Mouse (Mus musculus): ENCODE data around the gene Col24a1. TPM values are rescaled to one million over a fixed set of nuclear protein-coding genes. Genes with fewer than 3 reads are reported as not detected.

Gene Col24a1
- total and polyA plus RNA-seq, 3 experiments, result 0.02 to 0.07 TPM; not detected in 1

- no peak for DNase-seq
Measured at GRCm38 (mm10) chr3:145457039-145457438, 164.8 kb downstream of the Col24a1 start.

DNA sequence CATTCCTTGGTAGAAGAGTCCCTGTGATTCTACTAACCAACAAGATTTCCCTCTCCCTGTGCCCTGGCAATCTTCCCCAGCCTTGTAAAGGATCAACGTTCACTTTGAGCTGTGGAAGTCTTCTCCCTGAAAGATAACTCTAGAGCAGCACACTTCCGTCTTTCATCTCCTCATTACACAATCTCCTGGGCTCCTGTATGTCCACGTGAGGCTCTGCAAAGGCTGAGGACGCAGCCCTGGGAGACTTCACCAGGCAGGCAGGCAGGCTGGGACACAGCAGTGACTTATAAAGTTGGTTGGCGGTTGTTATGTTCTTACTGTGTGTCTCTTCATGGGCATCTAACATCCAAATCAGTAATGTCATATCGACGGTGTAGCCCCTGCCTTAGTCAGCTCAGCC is 170.1 kb downstream of the Col24a1 start:
- no peak for DNase-seq

- no peak for DNase-seq
Measured at GRCm38 (mm10) chr3:145463731-145464130, 171.5 kb downstream of the Col24a1 start.

- DNase-seq, result no peak
Measured at GRCm38 (mm10) chr3:145471094-145471493, 178.8 kb downstream of the Col24a1 start.

GRCm38 (mm10) chr3:145474163-145474562 is 181.9 kb downstream of the Col24a1 start:
- no peak for DNase-seq

DNA sequence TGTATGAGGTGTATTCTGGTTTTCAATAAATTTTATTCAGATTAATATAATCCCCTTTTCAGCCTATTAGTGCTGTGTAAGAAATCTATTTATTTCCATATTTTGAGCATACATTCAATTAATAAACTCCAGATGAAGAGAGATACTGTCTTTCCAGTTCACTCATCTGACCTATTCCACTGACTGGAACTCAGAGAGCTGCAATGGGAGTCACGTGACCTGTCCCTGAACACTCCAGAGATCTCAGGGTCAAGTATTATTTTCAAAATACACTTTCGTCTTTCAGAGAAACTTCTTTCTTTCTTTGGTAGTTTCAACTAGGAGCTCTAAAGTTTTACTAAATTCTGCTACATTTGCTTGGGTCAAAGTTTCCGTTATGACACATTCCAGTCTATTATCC is 184.4 kb downstream of the Col24a1 start:
- no peak for DNase-seq

GRCm38 (mm10) chr3:145477074-145477473 is 184.8 kb downstream of the Col24a1 start:
- DNase-seq, result no peak

GRCm38 (mm10) chr3:145478446-145478845 is 186.2 kb downstream of the Col24a1 start:
- DNase-seq, result no peak

DNA sequence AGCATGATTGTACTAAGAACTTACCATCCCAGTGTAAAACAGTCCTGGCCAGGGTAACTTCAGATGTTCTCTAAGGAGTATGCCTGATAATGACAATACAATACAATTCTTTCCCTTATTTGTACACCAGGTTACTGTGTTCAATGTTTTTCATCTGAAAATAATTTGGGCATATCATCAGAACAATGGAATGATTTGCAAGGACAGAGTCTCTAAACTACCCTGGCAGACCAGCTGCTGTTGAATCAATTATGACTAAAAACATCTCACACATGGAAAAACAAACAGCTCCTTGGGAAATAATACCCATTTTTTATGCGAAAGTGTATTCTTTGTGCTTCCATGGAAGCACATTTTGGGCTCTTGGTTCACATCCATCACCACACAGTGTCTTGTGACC is 198.0 kb downstream of the Col24a1 start:
- no peak for DNase-seq

DNA sequence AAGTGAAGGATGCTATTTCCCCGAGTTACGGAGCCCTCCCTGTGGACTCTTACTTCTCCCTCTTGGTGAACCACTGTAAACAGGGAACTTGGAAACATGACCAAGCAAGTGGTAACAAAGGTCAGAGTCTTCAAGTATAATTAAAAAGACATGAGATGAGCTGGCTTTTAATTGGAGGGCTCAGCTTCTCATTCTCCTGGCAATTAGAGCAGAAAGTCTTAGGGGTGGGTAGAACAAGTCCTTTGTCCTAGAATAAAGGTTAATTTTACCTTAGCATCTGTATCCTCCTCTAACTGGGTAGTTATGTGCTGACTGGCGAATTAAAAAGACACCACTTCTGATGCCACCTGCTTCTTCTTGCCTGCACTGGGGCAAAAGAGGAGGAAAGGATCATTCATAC is 199.1 kb downstream of the Col24a1 start:
- no peak for DNase-seq

GRCm38 (mm10) chr3:145498127-145498526 is 205.9 kb downstream of the Col24a1 start:
- no peak for DNase-seq

DNA sequence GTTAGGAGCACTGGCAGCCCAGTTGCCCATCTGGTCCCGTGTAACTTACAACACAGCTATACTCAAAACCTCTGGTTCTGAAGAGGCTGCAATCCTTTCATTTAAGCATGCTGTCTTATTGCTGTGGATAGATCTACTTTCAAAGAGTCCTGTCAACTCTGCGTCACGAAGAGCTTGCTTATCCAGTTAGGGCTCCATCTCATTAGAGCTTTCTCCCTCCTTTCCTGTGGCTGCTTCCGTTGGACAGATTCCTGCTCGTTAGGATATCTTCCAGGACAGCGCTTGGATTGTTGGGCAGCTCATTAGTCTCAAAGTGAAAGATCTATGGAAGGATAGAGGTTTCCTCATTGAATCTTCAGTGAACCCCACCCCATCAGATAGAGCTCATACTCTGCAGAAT is 206.6 kb downstream of the Col24a1 start:
- no peak for DNase-seq

GRCm38 (mm10) chr3:145504830-145505229 is 212.6 kb downstream of the Col24a1 start:
- no peak for DNase-seq

DNA sequence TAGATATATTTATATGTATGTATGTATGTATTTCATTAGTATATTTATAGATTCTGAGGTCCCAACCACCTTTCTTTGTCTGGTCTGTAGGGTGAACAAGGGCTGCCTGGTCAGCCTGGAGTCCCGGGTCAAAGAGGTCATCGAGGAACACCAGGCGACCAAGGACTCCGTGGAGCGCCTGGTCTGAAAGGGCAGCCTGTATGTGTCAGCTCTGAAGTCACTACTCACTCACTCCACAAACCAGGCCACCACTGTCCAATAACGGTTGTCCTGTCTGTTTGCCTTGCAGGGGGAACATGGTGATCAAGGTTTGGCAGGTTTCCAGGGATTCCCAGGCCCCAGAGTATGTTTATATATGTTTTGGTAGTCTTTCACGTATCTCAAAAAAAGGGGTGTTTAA is 216.3 kb downstream of the Col24a1 start:
- DNase-seq, result no peak

- no peak for DNase-seq
Measured at GRCm38 (mm10) chr3:145514197-145514596, 221.9 kb downstream of the Col24a1 start.

GRCm38 (mm10) chr3:145521528-145522080 is 229.3 kb downstream of the Col24a1 start:
- no peak for DNase-seq

DNA sequence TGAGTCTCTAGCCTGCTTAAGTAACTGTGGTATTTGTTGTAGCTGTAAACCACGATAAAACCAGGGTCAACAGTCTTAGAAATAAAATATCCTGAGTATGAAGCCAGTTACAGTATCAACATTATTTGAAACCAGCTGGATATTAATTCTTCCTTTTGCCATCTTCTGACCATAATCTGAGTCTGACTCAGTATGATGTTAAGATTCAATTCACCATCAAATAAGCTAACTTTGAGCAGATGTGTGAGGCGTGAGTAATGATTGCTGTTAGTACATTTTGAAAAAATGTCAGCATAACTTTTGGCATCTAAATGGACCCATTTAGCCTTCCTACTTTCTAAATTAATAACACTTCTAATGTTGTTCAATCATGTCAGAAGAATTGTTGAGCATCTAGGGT is 230.0 kb downstream of the Col24a1 start:
- no peak for DNase-seq

DNA sequence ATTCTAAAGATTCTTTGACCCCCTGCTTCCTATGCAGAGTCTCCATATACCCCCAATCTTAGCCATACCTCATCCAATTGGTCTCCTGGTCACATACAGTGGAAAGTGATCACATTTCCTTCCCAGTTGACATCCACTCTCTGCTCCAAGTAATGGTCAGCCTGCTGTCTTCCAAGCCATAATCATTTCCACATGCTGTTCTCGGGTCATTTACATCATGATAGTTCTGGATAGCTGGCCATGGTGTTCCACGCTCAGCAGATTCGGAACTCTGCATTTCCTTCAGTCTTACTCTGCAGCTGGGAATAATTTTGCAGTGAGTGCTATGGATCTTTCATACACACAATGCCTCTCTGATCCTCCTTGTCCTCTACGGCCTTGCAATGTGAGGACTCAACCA is 233.0 kb downstream of the Col24a1 start:
- DNase-seq, result no peak

- DNase-seq, result no peak
Measured at GRCm38 (mm10) chr3:145537870-145538269, 245.6 kb downstream of the Col24a1 start.

DNA sequence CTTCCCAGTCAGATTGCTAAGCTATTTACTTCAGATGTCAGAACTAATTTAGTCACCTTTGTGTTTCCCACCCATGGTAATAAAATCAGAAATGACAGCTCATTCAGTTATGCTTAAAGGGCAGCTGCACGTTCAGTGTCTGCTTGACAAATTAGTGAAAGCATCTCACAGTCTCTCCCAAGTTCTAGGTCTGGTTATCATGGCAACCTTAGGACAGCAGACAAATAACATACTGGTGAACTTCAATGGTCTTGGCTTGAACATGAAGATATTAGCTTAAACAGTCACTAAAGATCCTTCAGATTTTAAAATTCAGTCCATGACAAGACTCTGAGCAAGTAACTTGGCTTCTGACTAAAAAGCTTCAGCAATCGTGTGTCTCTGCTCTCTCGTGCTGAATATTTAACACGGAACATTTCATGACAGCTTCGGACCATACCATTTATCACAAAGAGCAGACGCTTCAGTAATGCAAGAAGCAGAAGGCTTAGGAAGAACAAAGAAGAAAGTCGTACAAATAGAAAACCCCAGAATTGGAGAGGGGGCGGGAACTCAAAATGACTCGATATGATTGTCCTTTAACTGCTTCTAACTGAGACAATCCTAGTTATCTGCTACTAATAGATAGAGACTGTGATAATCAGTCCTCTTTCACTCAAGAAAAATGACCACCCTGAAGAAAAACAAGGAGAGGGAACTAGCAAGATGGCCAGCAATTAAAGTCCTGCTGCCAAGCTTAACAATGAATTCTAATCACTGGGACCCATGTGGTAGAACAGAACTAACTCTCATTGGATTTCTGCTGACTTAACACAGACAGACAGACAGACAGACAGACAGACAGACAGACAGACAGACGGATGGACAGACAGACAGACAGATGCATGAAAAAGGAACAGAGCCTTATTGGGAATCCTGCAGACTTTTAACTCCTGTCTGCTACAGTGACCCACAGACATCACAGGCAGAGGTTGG is 256.5 kb downstream of the Col24a1 start:
- no peak for DNase-seq

- DNase-seq, result no peak
Measured at GRCm38 (mm10) chr3:145550216-145550615, 257.9 kb downstream of the Col24a1 start.

- DNase-seq, result no peak
Measured at GRCm38 (mm10) chr3:145554388-145554787, 262.1 kb downstream of the Col24a1 start.

DNA sequence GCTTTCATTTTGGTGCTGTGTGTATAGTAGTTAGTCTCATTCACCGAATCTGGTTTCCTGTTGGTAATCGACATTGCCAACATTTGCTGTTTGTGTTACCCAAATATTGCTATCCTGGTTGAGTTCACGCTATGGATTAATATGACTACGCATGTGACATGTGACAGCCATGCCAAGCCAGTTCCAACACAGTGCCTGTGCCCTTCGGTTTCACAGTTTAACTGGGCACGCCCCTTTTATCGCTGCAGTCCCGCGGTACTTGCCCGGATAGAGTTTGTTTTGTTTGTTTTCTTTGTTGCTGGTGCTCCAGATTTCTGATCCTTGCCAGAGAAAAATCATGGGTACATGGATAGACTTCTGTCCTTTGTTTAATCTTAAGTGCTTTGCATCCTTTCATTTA is 263.9 kb downstream of the Col24a1 start:
- no peak for DNase-seq

DNA sequence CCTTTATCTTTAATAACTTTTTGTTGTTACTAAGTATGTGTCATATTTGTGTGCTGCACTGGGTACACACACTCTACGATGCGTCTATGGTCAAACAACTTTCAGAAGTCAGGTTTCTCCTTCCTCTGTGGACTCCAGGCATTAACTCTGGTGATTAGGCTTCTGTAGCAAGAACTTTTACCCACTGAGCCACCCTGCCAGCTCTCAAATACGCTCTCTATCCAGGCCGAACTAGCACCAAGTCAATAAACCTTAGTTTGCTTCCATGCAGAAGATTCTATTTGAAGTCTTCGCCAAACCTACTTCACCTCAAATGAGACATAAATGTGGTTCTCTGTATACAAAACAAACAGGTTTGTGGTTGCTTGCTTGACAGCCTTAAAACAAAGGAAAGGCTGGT is 267.4 kb downstream of the Col24a1 start:
- no peak for DNase-seq

Data from adrenal gland, adult 2 months (tissue).